Mouse (Mus musculus) kidney, embryonic 15.5 days (tissue): ENCODE measurements around the gene Epb42. TPM values are rescaled to one million over a fixed set of nuclear protein-coding genes. Genes with fewer than 3 reads are reported as not detected.
A peak's percentile ranks its signal among the peaks of the same experiment; 100 is the strongest.
"Not testable (repeated sequence)": the region's sequence is repeated elsewhere in the genome, so short reads cannot be mapped to it uniquely, and the experiment has no call there.

Source experiments
- ATAC-seq: fragments of 200-750 bp; cut with Nextera tagmentation; replicated peaks from 2 replicates; pipeline ENCODE4 v1.8.0; 2017; ENCODE audit warnings: moderate TSS enrichment; ENCODE audit not compliant: low FRiP score
- H3K27ac ChIP-seq: fragments of 300-500 bp; sonication (generic); 2 replicates; pipeline ENCODE4 v1.5.1; 2015; ENCODE audit warnings: mild to moderate bottlenecking, inconsistent platforms
- H3K27me3 ChIP-seq: fragments of 300-500 bp; sonication (generic); 2 replicates; pipeline ENCODE4 v1.6.1; 2015; ENCODE audit warnings: inconsistent platforms
- H3K36me3 ChIP-seq: fragments of 300-500 bp; sonication (generic); 2 replicates; pipeline ENCODE4 v1.6.1; 2015; ENCODE audit warnings: inconsistent platforms
- H3K4me1 ChIP-seq: fragments of 300-500 bp; sonication (generic); 2 replicates; pipeline ENCODE4 v1.6.1; 2015; ENCODE audit warnings: inconsistent platforms
- H3K4me2 ChIP-seq: fragments of 300-500 bp; sonication (generic); 2 replicates; pipeline ENCODE4 v1.6.1; 2015; ENCODE audit warnings: moderate library complexity, mild to moderate bottlenecking, inconsistent platforms
- H3K4me3 ChIP-seq: fragments of 300-500 bp; sonication (generic); replicated peaks from 2 replicates; pipeline ENCODE4 v1.5.1; 2015; ENCODE audit warnings: mild to moderate bottlenecking, inconsistent platforms
- H3K9ac ChIP-seq: fragments of 300-500 bp; sonication (generic); 2 replicates; pipeline ENCODE4 v1.6.1; 2015; ENCODE audit warnings: mild to moderate bottlenecking, inconsistent platforms
- H3K9me3 ChIP-seq: fragments of 300-500 bp; sonication (generic); replicated peaks from 2 replicates; pipeline ENCODE4 v1.6.1; 2016; ENCODE audit warnings: inconsistent platforms
- WGBS: fragments of 180-500 bp; shearing (Covaris S2); methylation state at CpG from one replicate; pipeline ENCODE4 v1.1.7; 2015; ENCODE audit warnings: mixed read lengths; 5-methylcytosine and 5-hydroxymethylcytosine counted together
- polyA plus RNA-seq: library from polyadenylated mRNA; unstranded; fragments of >200 nt; fragmentation: Nextera tagmentation; extraction: Ambion mirVana; gene quantifications from 2 replicates; pipeline ENCODE4 v1.2.1, GENCODE M21; 2015

The Epb42 gene
- polyA plus RNA-seq, 1 experiment from 2014 or later, result 4.1 TPM

DNA sequence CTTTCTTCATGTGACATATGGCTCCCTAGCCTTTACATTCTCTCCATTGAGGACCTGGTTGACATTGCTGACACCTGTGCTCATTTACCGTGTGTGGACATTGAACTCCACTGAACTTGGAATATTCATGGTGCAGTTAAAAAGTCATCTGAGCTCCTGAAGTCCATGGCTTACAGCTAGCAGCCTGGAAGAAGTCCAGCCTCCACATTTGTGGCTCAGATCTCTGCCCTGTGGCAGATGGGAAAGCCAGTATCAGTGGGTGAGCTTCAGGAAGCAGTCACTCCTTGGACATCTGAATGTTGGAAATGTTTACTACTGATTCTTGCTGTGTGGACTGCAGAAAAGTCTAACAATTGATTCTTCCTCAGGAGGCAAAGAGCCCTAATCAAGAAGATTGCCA, 29.9 kb downstream of the Epb42 start:
- Histone ChIP-seq H3K27ac (no peak overlapping the region), H3K4me1 (peaks cover 12% of the 10 kb centered on the region), H3K4me2 (no peak overlapping the region), H3K4me3 (no peak overlapping the region), H3K9ac (no peak overlapping the region), H3K9me3 (no peaks in the 10 kb centered on the region), H3K27me3 (no peaks in the 10 kb centered on the region), H3K36me3 (peaks cover 12% of the 10 kb centered on the region)
- 70% methylated on average over 1 of the region's 1 CpGs for WGBS
- ATAC-seq, result no peak

DNA sequence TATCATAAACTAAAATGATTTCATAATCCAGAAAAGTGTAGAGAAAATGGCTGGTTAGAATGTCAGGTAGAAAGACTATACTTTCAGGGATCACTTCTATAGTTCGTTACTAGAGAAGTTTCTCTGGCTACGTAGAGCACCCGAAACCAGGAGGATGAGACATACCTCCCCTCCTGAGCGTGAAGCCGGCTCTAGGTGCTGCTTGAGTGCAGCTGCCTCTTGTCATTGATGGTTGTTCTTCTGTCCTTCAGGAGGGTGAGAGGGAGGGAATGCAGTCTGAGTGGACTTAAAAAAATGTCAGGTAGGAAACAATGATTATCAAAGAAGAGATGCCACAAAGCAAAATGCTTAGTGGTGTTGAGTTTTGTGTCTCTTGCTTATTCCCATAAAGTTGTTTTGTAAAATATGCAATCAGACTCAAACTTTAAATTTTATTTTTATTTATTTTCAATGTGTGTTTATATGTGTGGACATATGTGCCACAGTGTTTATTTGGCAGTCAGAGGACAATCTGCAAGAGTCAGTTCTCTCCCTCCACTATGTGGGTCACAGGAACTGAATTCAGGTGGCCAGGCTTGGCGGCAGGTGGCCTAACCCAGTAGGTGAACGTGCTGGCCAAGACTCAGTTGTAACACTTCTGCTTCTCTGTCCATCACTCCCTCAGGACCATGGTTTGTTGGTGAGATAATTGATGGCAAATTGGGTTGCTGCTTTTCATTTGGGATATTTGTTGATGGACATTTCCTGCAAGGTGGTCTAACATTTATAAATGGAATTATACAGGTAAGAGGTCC, 32.7 kb downstream of the Epb42 start:
- no peaks in the 10 kb centered on the region for H3K9me3 ChIP-seq
- no peak overlapping the region for H3K4me3 ChIP-seq
- H3K4me1 ChIP-seq, result peaks cover 9% of the 10 kb centered on the region
- H3K4me2 ChIP-seq, result no peak overlapping the region
- H3K27me3 ChIP-seq, result no peaks in the 10 kb centered on the region
- WGBS, result 84% methylated on average over 7 of the region's 7 CpGs
- H3K27ac ChIP-seq, result no peak overlapping the region
- no peaks in the 10 kb centered on the region for H3K36me3 ChIP-seq
- no peak for ATAC-seq
- no peak overlapping the region for H3K9ac ChIP-seq

GRCm38 (mm10) chr2:121003586-121003985, 33.3 kb downstream of the Epb42 start:
- 82% methylated on average over 2 of the region's 2 CpGs for WGBS

GRCm38 (mm10) chr2:120998863-120999262, 38.0 kb downstream of the Epb42 start:
- Histone ChIP-seq H3K9ac (no peak overlapping the region), H3K4me2 (no peak overlapping the region), H3K27me3 (no peaks in the 10 kb centered on the region), H3K27ac (no peak overlapping the region), H3K4me1 (no peaks in the 10 kb centered on the region), H3K9me3 (no peaks in the 10 kb centered on the region), H3K36me3 (no peaks in the 10 kb centered on the region), H3K4me3 (no peak overlapping the region)
- no peak for ATAC-seq
- WGBS, result 89% methylated on average over 8 of the region's 8 CpGs

More at GRCm38 (mm10) chr2:121003586-121003985, 33.3 kb downstream of the Epb42 start:
- Histone ChIP-seq H3K4me2 (no peak overlapping the region), H3K27ac (no peak overlapping the region), H3K9me3 (no peaks in the 10 kb centered on the region), H3K4me1 (peaks cover 4% of the 10 kb centered on the region; the same call in 1 of the 2 replicates), H3K9ac (no peak overlapping the region), H3K4me3 (no peak overlapping the region), H3K36me3 (no peaks in the 10 kb centered on the region), H3K27me3 (no peaks in the 10 kb centered on the region)
- ATAC-seq, result no peak

DNA sequence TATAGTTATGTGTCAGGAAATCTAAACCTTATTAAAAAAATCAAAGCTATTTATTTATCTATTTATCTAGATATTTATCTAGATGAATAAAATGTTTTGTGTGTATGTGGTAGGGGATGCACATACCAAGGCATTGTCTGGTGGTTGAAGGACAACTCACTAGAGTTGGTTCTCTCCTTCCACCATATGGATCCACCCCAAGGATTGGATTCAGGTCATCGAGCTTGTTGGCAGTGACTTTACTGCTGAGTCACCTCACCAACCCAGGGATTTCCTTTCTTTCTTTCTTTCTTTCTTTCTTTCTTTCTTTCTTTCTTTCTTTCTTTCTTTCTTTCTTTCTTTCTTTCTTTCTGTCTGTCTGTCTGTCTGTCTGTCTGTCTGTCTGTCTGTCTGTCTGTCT, 40.3 kb downstream of the Epb42 start:
- not testable (repeated sequence) for H3K27me3 ChIP-seq, ATAC-seq, H3K4me3 ChIP-seq, H3K36me3 ChIP-seq, H3K9ac ChIP-seq, H3K4me2 ChIP-seq, H3K9me3 ChIP-seq, H3K4me1 ChIP-seq, H3K27ac ChIP-seq
- 68% methylated on average over 1 of the region's 1 CpGs for WGBS

GRCm38 (mm10) chr2:120991196-120991595, 45.7 kb downstream of the Epb42 start:
- 74% methylated on average over 4 of the region's 4 CpGs for WGBS
- H3K4me3 ChIP-seq, result no peak overlapping the region
- H3K27ac ChIP-seq, result no peak overlapping the region
- no peaks in the 10 kb centered on the region for H3K36me3 ChIP-seq
- H3K9me3 ChIP-seq, result no peaks in the 10 kb centered on the region
- H3K9ac ChIP-seq, result no peak overlapping the region
- ATAC-seq, result no peak
- no peak overlapping the region for H3K4me2 ChIP-seq
- no peaks in the 10 kb centered on the region for H3K27me3 ChIP-seq
- no peaks in the 10 kb centered on the region for H3K4me1 ChIP-seq

DNA sequence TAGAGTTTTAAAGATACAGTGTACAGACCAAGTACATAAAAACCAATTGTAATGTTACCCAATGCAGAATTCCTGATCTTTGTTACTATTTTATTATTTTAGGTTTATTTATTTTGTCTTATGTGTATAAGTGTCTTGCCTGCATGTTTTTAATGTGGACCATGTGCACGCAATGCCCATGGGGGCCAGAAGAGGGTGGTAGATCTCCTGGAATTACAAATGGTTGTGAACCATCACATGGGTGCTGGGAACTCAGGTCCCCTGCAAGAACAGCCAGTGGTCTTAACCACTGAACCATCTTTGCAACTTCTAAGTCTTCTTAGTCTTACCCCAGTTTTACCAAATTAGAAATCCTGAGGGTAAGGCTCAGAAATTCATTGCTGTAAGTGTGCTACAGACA, 51.6 kb downstream of the Epb42 start:
- Histone ChIP-seq H3K36me3 (no peaks in the 10 kb centered on the region), H3K9ac (no peak overlapping the region), H3K4me1 (no peaks in the 10 kb centered on the region), H3K4me2 (no peak overlapping the region), H3K27me3 (no peaks in the 10 kb centered on the region), H3K27ac (no peak overlapping the region), H3K4me3 (no peak overlapping the region), H3K9me3 (no peaks in the 10 kb centered on the region)
- no peak for ATAC-seq
- 95% methylated on average over 1 of the region's 1 CpGs for WGBS

DNA sequence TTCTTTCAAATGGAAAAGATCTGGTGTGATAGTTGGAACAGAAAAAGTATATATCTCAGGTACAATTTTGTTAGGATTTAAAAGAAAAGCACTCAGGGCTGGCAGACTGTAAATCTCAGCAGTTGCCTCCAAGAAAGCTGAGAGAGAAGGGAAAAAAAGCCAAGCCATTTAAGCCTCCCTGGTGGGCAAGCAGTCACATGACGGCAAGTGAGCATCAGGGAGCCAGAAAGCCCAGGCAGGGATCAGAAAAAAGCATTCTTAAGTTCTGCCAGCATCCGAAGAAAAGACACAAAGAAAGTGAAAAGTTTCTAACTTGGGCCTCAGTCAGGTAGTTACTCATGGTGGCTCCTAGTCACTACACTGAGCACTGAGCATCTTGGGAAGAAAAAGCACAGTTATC, 53.3 kb downstream of the Epb42 start:
- no peak overlapping the region for H3K4me2 ChIP-seq
- no peak overlapping the region for H3K27ac ChIP-seq
- no peak for ATAC-seq
- WGBS, result 25% methylated on average over 2 of the region's 2 CpGs
- no peak overlapping the region for H3K4me3 ChIP-seq
- H3K9ac ChIP-seq, result no peak overlapping the region
- no peaks in the 10 kb centered on the region for H3K36me3 ChIP-seq
- no peaks in the 10 kb centered on the region for H3K4me1 ChIP-seq
- no peaks in the 10 kb centered on the region for H3K9me3 ChIP-seq
- H3K27me3 ChIP-seq, result no peaks in the 10 kb centered on the region

DNA sequence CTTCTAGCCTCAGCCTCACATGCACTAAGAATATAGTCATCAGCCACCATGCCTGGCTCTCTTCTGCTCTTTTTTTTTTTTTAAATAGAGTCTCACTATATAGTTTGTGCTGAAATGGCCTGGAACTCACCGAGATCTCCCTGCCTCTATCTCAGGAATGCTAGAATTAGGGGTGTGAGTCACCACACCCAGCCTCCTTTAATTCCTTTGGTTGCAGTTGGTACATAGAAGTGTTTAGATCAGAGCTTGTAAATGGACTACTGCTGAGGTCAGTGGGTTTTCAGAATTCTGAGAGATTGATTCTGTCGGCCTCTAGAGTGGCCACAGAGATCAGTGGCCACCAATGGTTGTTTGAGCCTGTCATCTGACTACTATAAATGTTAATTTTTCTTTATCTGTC, 56.0 kb downstream of the Epb42 start:
- 78% methylated on average over 2 of the region's 2 CpGs for WGBS
- no peak overlapping the region for H3K4me2 ChIP-seq
- H3K9ac ChIP-seq, result no peak overlapping the region
- H3K27me3 ChIP-seq, result no peaks in the 10 kb centered on the region
- H3K9me3 ChIP-seq, result no peaks in the 10 kb centered on the region
- no peak overlapping the region for H3K4me3 ChIP-seq
- H3K4me1 ChIP-seq, result 0 out of 2 replicates have a peak, but pooled peaks cover 5% of the 10 kb centered on the region
- no peaks in the 10 kb centered on the region for H3K36me3 ChIP-seq
- no peak for ATAC-seq
- H3K27ac ChIP-seq, result no peak overlapping the region

DNA sequence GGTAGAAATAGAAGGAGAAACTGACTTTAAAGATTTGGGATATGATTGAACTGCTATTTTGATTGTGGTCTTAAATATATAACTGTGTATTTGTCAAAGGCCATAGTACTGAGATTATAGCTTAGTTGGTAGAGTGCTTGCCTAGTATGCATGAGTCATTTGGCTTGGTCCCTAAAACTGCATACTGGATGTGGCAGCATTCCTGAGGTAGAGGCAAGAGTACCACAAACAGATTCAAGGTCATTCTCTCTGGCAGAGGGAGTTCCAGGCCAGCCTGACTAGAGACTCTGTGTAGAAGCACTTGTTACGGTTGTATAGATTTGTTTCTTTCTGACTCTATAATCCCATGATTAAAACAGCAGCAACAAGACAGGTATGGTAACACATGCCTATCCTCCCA, 57.1 kb downstream of the Epb42 start:
- no peak overlapping the region for H3K4me2 ChIP-seq
- H3K27me3 ChIP-seq, result no peaks in the 10 kb centered on the region
- H3K9me3 ChIP-seq, result no peaks in the 10 kb centered on the region
- H3K4me3 ChIP-seq, result no peak overlapping the region
- WGBS, result 100% methylated on average over 1 of the region's 1 CpGs
- no peak overlapping the region for H3K27ac ChIP-seq
- H3K36me3 ChIP-seq, result no peaks in the 10 kb centered on the region
- no peak for ATAC-seq
- no peak overlapping the region for H3K9ac ChIP-seq
- H3K4me1 ChIP-seq, result 0 out of 2 replicates have a peak, but pooled peaks cover 5% of the 10 kb centered on the region

- no peak overlapping the region for H3K4me2 ChIP-seq
- no peak overlapping the region for H3K9ac ChIP-seq
- 70% methylated on average over 2 of the region's 2 CpGs for WGBS
- H3K27me3 ChIP-seq, result no peaks in the 10 kb centered on the region
- H3K4me1 ChIP-seq, result 0 out of 2 replicates have a peak, but pooled peaks cover 5% of the 10 kb centered on the region
- no peak for ATAC-seq
- no peaks in the 10 kb centered on the region for H3K36me3 ChIP-seq
- H3K9me3 ChIP-seq, result no peaks in the 10 kb centered on the region
- no peak overlapping the region for H3K27ac ChIP-seq
- H3K4me3 ChIP-seq, result no peak overlapping the region
Measured at GRCm38 (mm10) chr2:120978693-120979037, 58.2 kb downstream of the Epb42 start.

DNA sequence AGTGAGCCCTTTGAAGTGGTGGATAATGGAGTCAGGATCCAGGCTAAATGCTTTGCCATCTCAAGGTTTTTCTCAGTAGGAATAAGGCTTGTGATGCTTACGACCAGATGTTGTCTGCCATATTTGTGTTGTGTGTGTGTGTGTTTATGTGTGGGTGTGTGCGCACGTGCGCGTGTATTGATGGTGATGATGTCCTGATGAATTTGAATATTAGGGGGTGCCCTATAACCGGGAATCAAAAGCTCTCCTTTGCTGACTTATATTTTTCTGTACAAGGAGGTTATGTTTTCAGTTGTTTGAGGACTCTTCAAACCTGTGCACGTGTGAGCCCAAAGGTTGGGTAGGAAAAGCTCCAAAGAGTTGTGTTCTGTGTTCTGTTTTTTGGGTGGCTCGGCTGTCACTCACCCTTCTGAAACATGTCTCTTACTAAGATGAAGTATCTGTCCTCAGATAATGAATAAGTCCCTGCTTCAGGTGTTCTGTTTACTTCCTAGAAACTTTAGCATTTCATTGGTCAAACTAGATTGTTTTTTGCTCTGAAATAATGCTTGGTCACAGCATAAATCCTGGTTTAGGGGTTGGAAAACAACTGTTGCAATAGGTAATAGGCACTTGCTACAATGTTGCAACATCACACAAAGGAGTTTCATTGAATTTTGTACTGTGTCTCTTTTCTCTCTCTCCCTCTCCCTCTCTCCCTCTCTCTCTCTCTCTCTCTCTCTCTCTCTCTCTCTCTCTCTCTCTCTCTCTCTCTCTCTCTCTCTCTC, 58.8 kb downstream of the Epb42 start:
- H3K36me3 ChIP-seq, result no peaks in the 10 kb centered on the region
- no peaks in the 10 kb centered on the region for H3K9me3 ChIP-seq
- H3K27ac ChIP-seq, result peak overlapping the region; percentile 64; the same call in 1 of the 2 replicates
- peak overlapping the region; percentile 61; the same call in 1 of the 2 replicates for H3K9ac ChIP-seq
- peaks cover 5% of the 10 kb centered on the region; the same call in 1 of the 2 replicates for H3K4me1 ChIP-seq
- ATAC-seq, result peak; percentile 12; the same call in 1 of the 2 replicates
- H3K27me3 ChIP-seq, result no peaks in the 10 kb centered on the region
- peak overlapping the region; percentile 70 for H3K4me3 ChIP-seq
- WGBS, result 74% methylated on average over 8 of the region's 8 CpGs
- H3K4me2 ChIP-seq, result peak overlapping the region; percentile 81
